ENCODE assay signal across 13 mouse cellular contexts in the genomic region with DNA sequence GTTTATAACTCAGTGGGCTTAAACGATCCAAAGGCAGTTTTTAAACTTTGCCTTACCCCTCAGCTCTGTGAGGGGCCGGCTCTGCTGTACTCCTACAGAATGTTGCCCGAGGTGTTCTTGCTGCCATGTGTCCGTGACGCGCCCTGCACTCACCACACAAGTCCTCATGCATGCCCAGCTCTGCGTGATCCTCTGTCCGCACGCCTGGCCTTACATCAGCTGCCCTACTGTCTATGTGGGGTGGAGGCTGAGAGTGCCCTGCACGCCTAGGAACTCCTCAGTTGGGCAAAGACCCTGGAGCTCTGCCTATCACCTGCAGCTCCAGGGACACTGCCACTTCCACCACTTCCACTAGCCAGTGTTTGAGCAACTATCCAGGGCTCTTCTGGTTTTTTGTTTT. TPM values are rescaled to one million over a fixed set of nuclear protein-coding genes. Genes with fewer than 3 reads are reported as not detected.
DNase-seq lines count a peak whose midpoint lies in the region; ATAC-seq and TF ChIP-seq lines count a peak whose summit lies in the region.
"Had no signal": no experiment of that assay in that cellular context is flagged by ENCODE, and none has a peak within 500 bp of the region (broad histone marks: within the 10 kb centered on the region; RNA-seq: fewer than 3 reads in every experiment).

No protein-coding gene starts in this region.

- H3K4me2 ChIP-seq in neural tube, embryonic 13.5 days = no peak overlapping the region
- H3K4me2 ChIP-seq in neural tube, embryonic 15.5 days = no peak overlapping the region
- no peak overlapping the region for H3K4me2 ChIP-seq in stomach, postnatal 0 days (replicated peaks; ENCODE audit: low read depth)
- H3K4me2 ChIP-seq in liver, embryonic 12.5 days = no peak overlapping the region
- H3K4me2 ChIP-seq: neural tube, embryonic 12.5 days had no signal

- intact Hi-C loops in heart, adult 2 months (cut with DNase I) = loop anchor here (5.0 to 10.0 kb wide), 2 partner anchors 34 to 266 kb away; a partner anchor contains a TSS

- 66% methylated on average over 10 of the region's 10 CpGs for WGBS in heart, adult 2 months
- WGBS in neural tube, embryonic 13.5 days = 68% methylated on average over 10 of the region's 10 CpGs
- 77% methylated on average over 10 of the region's 10 CpGs for WGBS in neural tube, embryonic 15.5 days
- 71% methylated on average over 10 of the region's 10 CpGs for WGBS in stomach, postnatal 0 days
- WGBS in liver, embryonic 12.5 days (ENCODE audit: insufficient replicate concordance) = 77% methylated on average over 10 of the region's 10 CpGs

- H3K36me3 ChIP-seq in heart, adult 2 months (ENCODE audit: control insufficient read depth, insufficient read depth, low read length) = no peaks in the 10 kb centered on the region; the same call in none of the 2 replicates
- peaks cover 12% of the 10 kb centered on the region for H3K36me3 ChIP-seq in neural tube, embryonic 13.5 days
- peaks cover 5% of the 10 kb centered on the region for H3K36me3 ChIP-seq in neural tube, embryonic 15.5 days
- peaks cover under 1% of the 10 kb centered on the region for H3K36me3 ChIP-seq in stomach, postnatal 0 days (ENCODE audit: control insufficient read depth, insufficient read depth, low read length)
- H3K36me3 ChIP-seq in liver, embryonic 12.5 days = peaks cover 34% of the 10 kb centered on the region

- TF ChIP-seq EP300 in heart, adult 2 months (IDR thresholded peaks at IDR 0.05; ENCODE audit: insufficient read depth, low read depth, low read length) = no peak
- no peak for TF ChIP-seq EP300 in stomach, postnatal 0 days (optimal IDR thresholded peaks at IDR 0.05)

- H3K9me3 ChIP-seq in neural tube, embryonic 13.5 days = no peaks in the 10 kb centered on the region
- H3K9me3 ChIP-seq in neural tube, embryonic 15.5 days (replicated peaks) = no peaks in the 10 kb centered on the region
- H3K9me3 ChIP-seq in stomach, postnatal 0 days (ENCODE audit: control insufficient read depth, low read length) = no peaks in the 10 kb centered on the region
- H3K9me3 ChIP-seq in liver, embryonic 12.5 days (replicated peaks) = no peaks in the 10 kb centered on the region
- H3K9me3 ChIP-seq: liver, embryonic 13.5 days; neural tube, embryonic 12.5 days had no signal

- peaks cover 29% of the 10 kb centered on the region for H3K4me1 ChIP-seq in heart, adult 2 months (ENCODE audit: control insufficient read depth, insufficient read depth, low read length)
- H3K4me1 ChIP-seq in neural tube, embryonic 13.5 days (replicated peaks) = peaks cover 67% of the 10 kb centered on the region
- H3K4me1 ChIP-seq in neural tube, embryonic 15.5 days = peaks cover 58% of the 10 kb centered on the region
- H3K4me1 ChIP-seq in stomach, postnatal 0 days (replicated peaks; ENCODE audit: control insufficient read depth, insufficient read depth) = no peaks in the 10 kb centered on the region
- peaks cover 47% of the 10 kb centered on the region for H3K4me1 ChIP-seq in liver, embryonic 12.5 days

- peak overlapping the region; percentile 63 for H3K27ac ChIP-seq in heart, adult 2 months
- H3K27ac ChIP-seq in neural tube, embryonic 13.5 days (replicated peaks) = peak overlapping the region; percentile 42; the same call in 1 of the 2 replicates
- H3K27ac ChIP-seq in neural tube, embryonic 15.5 days (replicated peaks) = no peak overlapping the region
- H3K27ac ChIP-seq in stomach, postnatal 0 days (replicated peaks) = peak overlapping the region; percentile 49; the same call in 1 of the 2 replicates
- H3K27ac ChIP-seq in liver, embryonic 12.5 days = no peak overlapping the region
- H3K27ac ChIP-seq: neural tube, embryonic 12.5 days had no signal

- peak overlapping the region; percentile 30; the same call in 1 of the 2 replicates for H3K9ac ChIP-seq in heart, adult 2 months (ENCODE audit: low read depth, low read length)
- H3K9ac ChIP-seq in neural tube, embryonic 13.5 days = peak overlapping the region; percentile 31; the same call in 1 of the 2 replicates
- no peak overlapping the region for H3K9ac ChIP-seq in neural tube, embryonic 15.5 days (replicated peaks)
- no peak overlapping the region for H3K9ac ChIP-seq in stomach, postnatal 0 days (ENCODE audit: low read length)
- H3K9ac ChIP-seq in liver, embryonic 12.5 days = no peak overlapping the region
- H3K9ac ChIP-seq: liver, embryonic 13.5 days; neural tube, embryonic 12.5 days had no signal

- H3K4me3 ChIP-seq in heart, adult 2 months = no peak overlapping the region
- H3K4me3 ChIP-seq in neural tube, embryonic 13.5 days = no peak overlapping the region
- no peak overlapping the region for H3K4me3 ChIP-seq in neural tube, embryonic 15.5 days (replicated peaks)
- no peak overlapping the region for H3K4me3 ChIP-seq in stomach, postnatal 0 days (ENCODE audit: low read depth, low read length)
- H3K4me3 ChIP-seq in liver, embryonic 12.5 days = no peak overlapping the region
- H3K4me3 ChIP-seq: liver, embryonic 13.5 days; neural tube, embryonic 12.5 days had no signal

- DNase-seq in adrenal gland, postnatal 36 days = peak; percentile 15 to 43
- no peak for DNase-seq in adrenal gland, postnatal 25 days
- peak in 1 of 2 experiments; percentile 45 for DNase-seq in heart, adult 2 months
- DNase-seq in heart, adult 8-10 months (ENCODE audit: low spot score) = no peak
- no peak for DNase-seq in stomach, postnatal 0 days (ENCODE audit: low spot score)
- DNase-seq: adrenal gland, adult 8-10 months; cerebellum, adult 11 months; liver, embryonic 13.5 days had no signal

- TF ChIP-seq POLR2A in heart, adult 2 months (IDR thresholded peaks at IDR 0.05; ENCODE audit: insufficient read depth, low read depth, low read length) = no peak

- no peak for TF ChIP-seq CTCF in heart, adult 2 months (IDR thresholded peaks at IDR 0.05)
- TF ChIP-seq CTCF in stomach, postnatal 0 days (IDR thresholded peaks at IDR 0.05; ENCODE audit: low read depth) = no peak

- H3K27me3 ChIP-seq in heart, adult 2 months (ENCODE audit: control insufficient read depth, insufficient read depth, low read length) = no peaks in the 10 kb centered on the region
- no peaks in the 10 kb centered on the region for H3K27me3 ChIP-seq in neural tube, embryonic 13.5 days
- H3K27me3 ChIP-seq in neural tube, embryonic 15.5 days (replicated peaks) = no peaks in the 10 kb centered on the region
- H3K27me3 ChIP-seq in stomach, postnatal 0 days (ENCODE audit: control insufficient read depth, insufficient read depth, low read length) = no peaks in the 10 kb centered on the region
- no peaks in the 10 kb centered on the region for H3K27me3 ChIP-seq in liver, embryonic 12.5 days (replicated peaks)
- H3K27me3 ChIP-seq: liver, embryonic 13.5 days; neural tube, embryonic 12.5 days had no signal

- no peak for ATAC-seq in neural tube, embryonic 13.5 days (ENCODE audit: low read depth)
- no peak for ATAC-seq in neural tube, embryonic 15.5 days (ENCODE audit: low FRiP score)
- ATAC-seq in stomach, postnatal 0 days (ENCODE audit: low FRiP score, low TSS enrichment) = no peak
- no peak for ATAC-seq in liver, embryonic 12.5 days

- peaks cover 5% of the 10 kb centered on the region; the same call in 1 of the 2 replicates for H3K79me2 ChIP-seq in heart, adult 2 months (replicated peaks; ENCODE audit: control insufficient read depth, insufficient read depth, low read length)

RNA-seq across cellular contexts. Expression of a gene that starts 26.1 kb away (rescaled TPM):
- total RNA-seq in adrenal gland, postnatal 36 days (2021) = 1 to 10 TPM; 2.5 to 4.1 TPM
- total RNA-seq in adrenal gland, postnatal 25 days (2021) = 1.5 and 3.3 TPM in 2 replicates
- 1 to 10 TPM; 3.4 to 4.5 TPM for total RNA-seq in heart, adult 2 months (2021)
- polyA plus RNA-seq in heart, adult 2 months (2012; rRNA removed) = 5.7 and 14.1 TPM in 2 replicates
- total RNA-seq in heart, adult 8-10 months (2022) = 10 to 100 TPM in 1 of 4 experiments, 1 to 10 TPM in 3; 1.8 to 10.3 (median 2.6) TPM
- polyA plus RNA-seq in neural tube, embryonic 13.5 days (2015; fragmentation: Nextera tagmentation; extraction: Ambion mirVana) = 1.9 and 2.5 TPM in 2 replicates
- polyA plus RNA-seq in neural tube, embryonic 15.5 days (2015; fragmentation: Nextera tagmentation; extraction: Ambion mirVana) = 2.3 and 27.7 TPM in 2 replicates
- 2.0 and 2.6 TPM in 2 replicates for polyA plus RNA-seq in stomach, postnatal 0 days (2015; fragmentation: Nextera tagmentation; extraction: Ambion mirVana)
- polyA plus RNA-seq in liver, embryonic 12.5 days (2016; fragmentation: Nextera tagmentation; extraction: Ambion mirVana) = 10.8 and 11.6 TPM in 2 replicates

RNA-seq across cellular contexts. Expression of a gene that starts 50.0 kb away (rescaled TPM):
- 10 to 100 TPM; 47.9 to 60.1 TPM for total RNA-seq in adrenal gland, postnatal 36 days (2021)
- 43.3 and 52.6 TPM in 2 replicates for total RNA-seq in adrenal gland, postnatal 25 days (2021)
- 10 to 100 TPM; 24.6 to 30.1 TPM for total RNA-seq in heart, adult 2 months (2021)
- 24.1 and 27.9 TPM in 2 replicates for polyA plus RNA-seq in heart, adult 2 months (2012; rRNA removed)
- 10 to 100 TPM; 21.9 to 30.3 (median 23.7) TPM for total RNA-seq in heart, adult 8-10 months (2022)
- polyA plus RNA-seq in neural tube, embryonic 13.5 days (2015; fragmentation: Nextera tagmentation; extraction: Ambion mirVana) = 183 and 200 TPM in 2 replicates
- 160 and 162 TPM in 2 replicates for polyA plus RNA-seq in neural tube, embryonic 15.5 days (2015; fragmentation: Nextera tagmentation; extraction: Ambion mirVana)
- polyA plus RNA-seq in stomach, postnatal 0 days (2015; fragmentation: Nextera tagmentation; extraction: Ambion mirVana) = 91.6 and 93.6 TPM in 2 replicates
- polyA plus RNA-seq in liver, embryonic 12.5 days (2016; fragmentation: Nextera tagmentation; extraction: Ambion mirVana) = 78.7 and 78.8 TPM in 2 replicates

RNA-seq across cellular contexts. Expression of a gene that starts 58.2 kb away (rescaled TPM):
- 10 to 100 TPM in 1 of 2 experiments, 1 to 10 TPM in 1; 9.3 to 14.1 TPM for total RNA-seq in adrenal gland, postnatal 36 days (2021)
- total RNA-seq in adrenal gland, postnatal 25 days (2021) = 5.4 and 7.7 TPM in 2 replicates
- 1 to 10 TPM; 3.6 to 5.8 TPM for total RNA-seq in heart, adult 2 months (2021)
- polyA plus RNA-seq in heart, adult 2 months (2012; rRNA removed) = 7.3 and 12.0 TPM in 2 replicates
- total RNA-seq in heart, adult 8-10 months (2022) = 1 to 10 TPM; 2.0 to 4.6 (median 2.7) TPM
- polyA plus RNA-seq in neural tube, embryonic 13.5 days (2015; fragmentation: Nextera tagmentation; extraction: Ambion mirVana) = 12.6 and 19.9 TPM in 2 replicates
- polyA plus RNA-seq in neural tube, embryonic 15.5 days (2015; fragmentation: Nextera tagmentation; extraction: Ambion mirVana) = 12.1 and 23.1 TPM in 2 replicates
- polyA plus RNA-seq in stomach, postnatal 0 days (2015; fragmentation: Nextera tagmentation; extraction: Ambion mirVana) = 35.3 and 36.6 TPM in 2 replicates
- polyA plus RNA-seq in liver, embryonic 12.5 days (2016; fragmentation: Nextera tagmentation; extraction: Ambion mirVana) = 7.2 and 9.8 TPM in 2 replicates
- polyA plus RNA-seq: inflammation-experienced regulatory T-cells, adult 6 months had no signal

Comparison
In these comparisons a context has a peak if more than half of its experiments do, and no peak if none do; other contexts are left out.
1. DNase-seq: peak in adrenal gland, postnatal 36 days (2 of 2); none in adrenal gland, postnatal 25 days (single experiment), heart, adult 8-10 months (single experiment) and stomach, postnatal 0 days (single experiment).
2. H3K27ac ChIP-seq: peak in heart, adult 2 months (single experiment), neural tube, embryonic 13.5 days (single experiment) and stomach, postnatal 0 days (single experiment); none in neural tube, embryonic 15.5 days (single experiment) and liver, embryonic 12.5 days (single experiment).
3. H3K9ac ChIP-seq: peak in heart, adult 2 months (single experiment) and neural tube, embryonic 13.5 days (single experiment); none in neural tube, embryonic 15.5 days (single experiment), stomach, postnatal 0 days (single experiment) and liver, embryonic 12.5 days (single experiment).